Mouse (Mus musculus) right cerebral cortex, adult 2 months (tissue): ENCODE measurements at regions not wholly inside any gene's neighbourhood (a gene's known extent, or its start where the extent isn't known, plus 50 kb on each side); places are given as distances from the start of the nearest gene placed in this dataset.

Experiments
- DNase-seq, 2 experiments: peaks; one replicate each; pipeline ENCODE4 v3.0.0; 2021 to 2022; ENCODE audit warnings: low spot score in 2 of 2

DNA sequence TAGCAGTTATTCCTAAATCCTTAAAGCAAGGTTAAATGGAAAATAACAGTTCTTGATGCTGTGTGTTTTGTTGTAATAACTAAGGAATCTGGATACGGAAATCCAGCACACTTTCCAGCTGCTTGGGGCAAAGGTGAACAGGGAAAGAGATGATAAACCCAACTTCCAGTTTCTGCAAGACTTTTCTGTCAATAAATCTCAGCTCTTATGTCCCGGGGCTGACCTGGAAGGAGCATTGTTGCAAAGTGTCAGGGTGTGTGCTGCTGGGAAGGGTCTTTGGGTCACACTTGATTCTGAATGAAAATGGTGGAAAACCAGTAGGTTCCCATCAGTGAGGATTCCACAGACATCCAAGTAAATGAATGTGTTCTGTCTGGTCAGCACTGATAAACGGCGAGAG lies 81.2 kb upstream of the Marcks start:
- DNase-seq, result no peak

GRCm38 (mm10) chr10:37219381-37219780 lies 80.7 kb upstream of the Marcks start:
- DNase-seq, result no peak

DNA sequence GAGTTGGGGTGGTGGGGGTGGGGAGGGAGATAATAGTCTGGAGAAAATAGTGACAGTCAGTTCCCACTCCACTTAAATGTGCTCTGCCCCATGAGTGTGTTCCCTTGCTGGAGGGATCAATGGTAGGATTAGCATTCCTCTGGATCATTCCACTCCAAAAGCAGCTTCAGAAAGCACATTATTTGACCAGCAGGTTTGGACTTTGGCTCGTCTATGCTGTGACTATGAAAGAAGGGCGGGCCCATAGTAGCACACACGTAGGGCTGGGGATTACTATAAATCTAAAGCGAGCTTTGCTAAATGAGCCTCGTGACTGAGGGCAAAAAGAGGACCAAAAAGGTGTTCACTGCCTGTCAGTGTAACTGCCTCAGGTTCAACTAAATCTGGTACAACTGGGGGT lies 75.9 kb upstream of the Marcks start:
- no peak for DNase-seq

GRCm38 (mm10) chr10:37212350-37213035 lies 73.8 kb upstream of the Marcks start:
- DNase-seq, result no peak

GRCm38 (mm10) chr10:37211305-37211704 lies 72.6 kb upstream of the Marcks start:
- DNase-seq, result no peak

DNA sequence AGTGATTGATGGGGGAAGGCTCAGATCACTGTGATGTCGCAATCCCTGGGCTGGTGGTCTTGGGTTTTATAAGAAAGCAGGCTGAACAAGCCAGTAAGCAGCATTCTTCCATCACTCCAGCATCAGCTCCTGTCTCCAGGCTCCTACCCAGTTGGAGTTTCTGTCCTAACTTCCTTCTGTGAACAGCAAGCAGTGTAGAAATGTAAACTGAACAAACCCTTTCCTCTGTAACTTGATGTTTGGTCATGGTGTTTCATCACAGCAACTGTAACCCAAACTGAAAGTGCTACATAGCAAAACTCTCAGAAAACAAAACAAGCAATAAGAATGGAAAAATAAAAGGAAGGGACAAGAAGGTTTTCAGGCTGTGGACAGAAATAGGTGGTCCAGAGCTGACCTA lies 71.5 kb upstream of the Marcks start:
- DNase-seq, result no peak

DNA sequence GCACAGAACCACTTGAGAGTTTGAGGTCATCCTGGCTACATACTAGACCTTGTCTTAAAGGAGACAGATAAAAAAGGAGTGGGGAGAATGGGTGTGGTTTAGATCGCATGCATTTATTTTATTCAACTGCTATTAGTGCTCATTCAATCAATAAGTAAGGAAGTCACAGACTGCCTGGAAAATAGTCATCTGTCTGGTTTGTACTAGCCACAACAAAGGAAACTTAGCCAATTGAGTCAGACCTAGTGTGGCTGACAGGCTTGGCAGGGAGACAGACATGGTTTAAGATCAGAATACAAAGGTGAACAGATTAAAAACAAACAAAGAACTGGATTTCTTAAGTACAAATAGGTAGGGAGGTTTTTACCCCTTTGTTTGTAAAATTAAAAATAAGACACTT lies 68.3 kb upstream of the Marcks start:
- no peak for DNase-seq

DNA sequence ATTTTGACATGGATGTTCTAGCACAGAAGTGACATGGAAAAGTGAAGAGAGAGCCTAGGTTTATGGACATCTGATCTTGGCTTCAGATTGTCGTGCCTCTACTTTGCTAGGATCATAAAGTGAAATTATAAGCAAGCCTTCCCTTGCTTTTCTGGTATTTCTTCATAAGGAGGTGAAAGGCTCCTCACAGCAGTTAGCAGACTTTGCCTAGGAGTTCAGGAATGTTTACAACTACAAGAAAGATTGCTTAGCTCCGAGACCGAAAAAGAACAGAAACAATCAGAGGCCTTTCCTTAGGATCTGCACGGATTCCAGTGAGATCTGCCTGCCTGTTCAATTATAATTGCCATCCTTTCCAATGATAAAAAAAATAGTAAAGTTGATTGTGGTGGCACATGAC lies 67.8 kb upstream of the Marcks start:
- DNase-seq, result no peak

DNA sequence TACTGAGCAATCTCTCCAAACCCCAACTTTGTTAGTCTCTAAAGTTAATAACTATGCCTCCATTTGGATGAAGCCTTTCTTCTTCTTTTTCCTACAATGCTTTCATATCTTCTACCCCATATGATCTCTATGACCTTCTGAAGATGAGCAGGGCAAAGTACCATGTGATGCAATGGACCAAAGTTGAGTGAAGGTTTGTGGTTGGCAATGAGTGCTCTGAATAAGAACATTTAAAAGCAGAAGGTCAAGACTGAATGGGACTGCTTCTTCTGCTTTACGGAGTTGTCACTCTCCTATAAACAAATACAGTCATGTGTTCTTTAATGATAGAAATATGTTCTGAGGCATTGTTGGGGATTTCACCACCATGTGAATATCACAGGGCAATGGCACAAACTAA lies 65.0 kb upstream of the Marcks start:
- DNase-seq, result no peak

DNA sequence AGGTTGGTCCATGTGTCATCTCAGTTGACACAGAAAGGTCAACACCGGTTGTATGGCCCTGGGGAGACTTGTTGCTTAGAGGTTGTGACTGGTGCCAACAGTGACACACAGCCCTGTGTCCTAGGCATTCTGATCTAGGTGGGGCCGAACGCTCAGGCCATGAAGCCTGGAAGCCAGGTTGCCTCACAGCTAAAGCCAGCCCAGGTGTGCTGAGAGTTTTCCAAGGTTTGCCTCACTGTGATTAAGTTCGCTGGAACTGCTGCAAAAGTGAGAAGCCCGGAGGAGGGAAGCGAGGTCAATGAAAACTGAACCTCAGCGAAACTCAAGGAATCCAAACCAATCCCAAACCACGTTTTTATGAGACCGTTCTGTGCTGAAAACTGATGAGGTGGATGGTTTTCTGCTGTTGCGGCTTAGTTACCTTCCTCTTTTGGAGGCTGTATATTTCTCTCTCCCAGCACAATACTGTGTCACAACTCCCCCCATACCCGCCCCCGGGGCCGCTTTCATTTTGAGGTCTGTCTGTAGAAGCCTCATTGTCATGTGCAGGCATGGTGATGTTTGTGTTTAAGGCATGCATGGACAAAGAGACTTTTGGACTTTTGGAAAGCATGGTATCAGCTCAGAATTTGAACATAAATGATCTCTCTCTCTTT lies 56.2 kb upstream of the Marcks start:
- DNase-seq, result no peak

DNA sequence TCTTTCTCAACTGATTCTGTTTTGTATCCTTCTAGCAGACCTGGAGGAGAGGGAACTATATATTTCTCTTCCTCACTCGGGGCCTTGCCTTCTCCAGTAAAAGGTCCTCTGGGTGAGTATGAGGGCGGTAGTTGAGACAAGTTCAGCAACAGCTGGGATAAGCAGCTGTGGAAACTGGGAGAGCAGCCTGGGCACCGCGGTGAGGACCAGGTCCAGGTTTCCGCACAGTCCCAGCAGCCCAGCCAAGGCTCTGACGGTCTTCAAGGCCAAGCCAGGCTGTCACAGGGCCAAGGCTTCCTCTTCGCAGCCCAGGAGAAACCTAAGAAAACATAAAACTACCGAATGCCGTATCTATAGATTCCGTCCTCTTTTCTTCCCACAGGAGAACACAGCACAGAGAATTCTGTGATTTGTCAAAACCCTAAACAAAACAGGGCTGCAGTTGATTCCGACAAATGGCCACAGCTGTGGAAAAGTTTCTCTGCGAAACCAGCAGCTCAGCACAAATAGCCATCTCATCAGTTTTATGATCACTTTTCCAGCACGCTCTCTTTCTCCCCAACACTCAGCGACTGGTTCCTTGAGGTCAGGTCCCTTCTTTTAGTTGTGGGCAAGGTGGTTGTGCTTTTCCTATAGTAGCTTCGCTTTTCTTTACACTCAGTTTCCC lies 55.5 kb upstream of the Marcks start:
- no peak for DNase-seq

GRCm38 (mm10) chr10:37192661-37193060 lies 53.9 kb upstream of the Marcks start:
- DNase-seq, result no peak

GRCm38 (mm10) chr10:37190092-37190491 lies 51.4 kb upstream of the Marcks start:
- no peak for DNase-seq
